Mouse (Mus musculus): ENCODE measurements at regions not wholly inside any gene's neighbourhood (a gene's known extent, or its start where the extent isn't known, plus 50 kb on each side); places are given as distances from the start of the nearest gene placed in this dataset.

GRCm38 (mm10) chr7:95620079-95620478, 551.0 kb upstream of the Tenm4 start:
- Histone ChIP-seq H3K4me3 (replicated peaks; ENCODE audit: low read length) (no peak overlapping the region), H3K9me3 (ENCODE audit: control insufficient read depth, low read length) (no peaks in the 10 kb centered on the region), H3K36me3 (ENCODE audit: control insufficient read depth, insufficient read depth, low read length) (no peaks in the 10 kb centered on the region), H3K4me1 (ENCODE audit: control insufficient read depth, insufficient read depth, low read length) (no peaks in the 10 kb centered on the region), H3K9ac (ENCODE audit: low read depth, low read length, severe bottlenecking) (no peak overlapping the region), H3K27ac (replicated peaks; ENCODE audit: low read depth, low read length) (no peak overlapping the region), H3K27me3 (ENCODE audit: control insufficient read depth, insufficient read depth, low read length) (no peaks in the 10 kb centered on the region), H3K4me2 (replicated peaks; ENCODE audit: low read depth, low read length, severe bottlenecking) (no peak overlapping the region)
- DNase-seq (ENCODE audit: low spot score) (no peak), ATAC-seq (ENCODE audit: low FRiP score, low read depth) (no peak)
- TF ChIP-seq POLR2A (IDR thresholded peaks at IDR 0.05; ENCODE audit: borderline replicate concordance, extremely low read depth, insufficient read depth, insufficient read length): no peak

GRCm38 (mm10) chr7:95640683-95641082, 530.4 kb upstream of the Tenm4 start:
- DNase-seq (ENCODE audit: low spot score) (no peak), ATAC-seq (ENCODE audit: low FRiP score, low read depth) (no peak)
- WGBS: 91% methylated on average over 5 of the region's 5 CpGs
- no peaks in the 10 kb centered on the region for H3K36me3 ChIP-seq (ENCODE audit: control insufficient read depth, insufficient read depth, low read length)
- H3K9ac ChIP-seq (ENCODE audit: low read depth, low read length, severe bottlenecking): no peak overlapping the region
- no peaks in the 10 kb centered on the region for H3K4me1 ChIP-seq (ENCODE audit: control insufficient read depth, insufficient read depth, low read length)
- no peak for TF ChIP-seq POLR2A (IDR thresholded peaks at IDR 0.05; ENCODE audit: borderline replicate concordance, extremely low read depth, insufficient read depth, insufficient read length)
- H3K27me3 ChIP-seq (ENCODE audit: control insufficient read depth, insufficient read depth, low read length): no peaks in the 10 kb centered on the region
- no peak overlapping the region for H3K4me2 ChIP-seq (replicated peaks; ENCODE audit: low read depth, low read length, severe bottlenecking)
- H3K4me3 ChIP-seq (replicated peaks; ENCODE audit: low read length): no peak overlapping the region
- no peak overlapping the region for H3K27ac ChIP-seq (replicated peaks; ENCODE audit: low read depth, low read length)
- H3K9me3 ChIP-seq (ENCODE audit: control insufficient read depth, low read length): no peaks in the 10 kb centered on the region

GRCm38 (mm10) chr7:95674319-95674718, 496.7 kb upstream of the Tenm4 start:
- WGBS: 89% methylated on average over 1 of the region's 1 CpGs
- Histone ChIP-seq H3K4me2 (replicated peaks; ENCODE audit: low read depth, low read length, severe bottlenecking) (no peak overlapping the region), H3K4me1 (ENCODE audit: control insufficient read depth, insufficient read depth, low read length) (no peaks in the 10 kb centered on the region), H3K9me3 (ENCODE audit: control insufficient read depth, low read length) (no peaks in the 10 kb centered on the region), H3K27me3 (ENCODE audit: control insufficient read depth, insufficient read depth, low read length) (no peaks in the 10 kb centered on the region), H3K4me3 (replicated peaks; ENCODE audit: low read length) (no peak overlapping the region), H3K27ac (replicated peaks; ENCODE audit: low read depth, low read length) (no peak overlapping the region), H3K36me3 (ENCODE audit: control insufficient read depth, insufficient read depth, low read length) (no peaks in the 10 kb centered on the region), H3K9ac (ENCODE audit: low read depth, low read length, severe bottlenecking) (no peak overlapping the region)
- no peak for TF ChIP-seq POLR2A (IDR thresholded peaks at IDR 0.05; ENCODE audit: borderline replicate concordance, extremely low read depth, insufficient read depth, insufficient read length)
- ATAC-seq (ENCODE audit: low FRiP score, low read depth): no peak
- no peak for DNase-seq (ENCODE audit: low spot score)

- no peaks in the 10 kb centered on the region for H3K4me1 ChIP-seq (ENCODE audit: control insufficient read depth, insufficient read depth, low read length)
- no peak for TF ChIP-seq POLR2A (IDR thresholded peaks at IDR 0.05; ENCODE audit: borderline replicate concordance, extremely low read depth, insufficient read depth, insufficient read length)
- no peak overlapping the region for H3K4me2 ChIP-seq (replicated peaks; ENCODE audit: low read depth, low read length, severe bottlenecking)
- H3K27ac ChIP-seq (replicated peaks; ENCODE audit: low read depth, low read length): no peak overlapping the region
- H3K9me3 ChIP-seq (ENCODE audit: control insufficient read depth, low read length): no peaks in the 10 kb centered on the region
- WGBS: 50% methylated on average over 3 of the region's 3 CpGs
- ATAC-seq (ENCODE audit: low FRiP score, low read depth): no peak
- no peaks in the 10 kb centered on the region for H3K27me3 ChIP-seq (ENCODE audit: control insufficient read depth, insufficient read depth, low read length)
- H3K4me3 ChIP-seq (replicated peaks; ENCODE audit: low read length): no peak overlapping the region
- no peak for DNase-seq (ENCODE audit: low spot score)
- no peaks in the 10 kb centered on the region for H3K36me3 ChIP-seq (ENCODE audit: control insufficient read depth, insufficient read depth, low read length)
- no peak overlapping the region for H3K9ac ChIP-seq (ENCODE audit: low read depth, low read length, severe bottlenecking)
Observed at GRCm38 (mm10) chr7:95682521-95682920, 488.5 kb upstream of the Tenm4 start.

- no peak for ATAC-seq (ENCODE audit: low FRiP score, low read depth)
- Histone ChIP-seq H3K9ac (ENCODE audit: low read depth, low read length, severe bottlenecking) (no peak overlapping the region), H3K4me3 (replicated peaks; ENCODE audit: low read length) (no peak overlapping the region), H3K27ac (replicated peaks; ENCODE audit: low read depth, low read length) (no peak overlapping the region), H3K27me3 (ENCODE audit: control insufficient read depth, insufficient read depth, low read length) (no peaks in the 10 kb centered on the region), H3K36me3 (ENCODE audit: control insufficient read depth, insufficient read depth, low read length) (no peaks in the 10 kb centered on the region), H3K4me1 (ENCODE audit: control insufficient read depth, insufficient read depth, low read length) (peaks cover 3% of the 10 kb centered on the region; the same call in 1 of the 2 replicates), H3K9me3 (ENCODE audit: control insufficient read depth, low read length) (no peaks in the 10 kb centered on the region), H3K4me2 (replicated peaks; ENCODE audit: low read depth, low read length, severe bottlenecking) (no peak overlapping the region)
- no peak for TF ChIP-seq POLR2A (IDR thresholded peaks at IDR 0.05; ENCODE audit: borderline replicate concordance, extremely low read depth, insufficient read depth, insufficient read length)
- 73% methylated on average over 3 of the region's 3 CpGs for WGBS
- DNase-seq (ENCODE audit: low spot score): no peak
Observed at GRCm38 (mm10) chr7:95687733-95688132, 483.3 kb upstream of the Tenm4 start.
